Mouse (Mus musculus) liver, embryonic 16.5 days (tissue): Measurements from ENCODE around the gene Fmo5. TPM values are rescaled to one million over a fixed set of nuclear protein-coding genes. Genes with fewer than 3 reads are reported as not detected.

Source experiments
- ATAC-seq: fragments of 200-750 bp; cut with Nextera tagmentation; 2 replicates; pipeline ENCODE4 v1.8.0; 2017; ENCODE audit warnings: low read depth, mild to moderate bottlenecking, moderate number of reproducible peaks, moderate library complexity
- H3K27ac ChIP-seq: fragments of 300-500 bp; sonication (generic); 2 replicates; pipeline ENCODE4 v1.5.1; 2014; ENCODE audit warnings: mild to moderate bottlenecking, low read length
- H3K27me3 ChIP-seq: fragments of 300-500 bp; sonication (generic); 2 replicates; pipeline ENCODE4 v1.6.1; 2014; ENCODE audit warnings: low read depth, low read length, mixed read lengths; ENCODE audit not compliant: control insufficient read depth, insufficient read depth
- H3K36me3 ChIP-seq: fragments of 300-500 bp; sonication (generic); 2 replicates; pipeline ENCODE4 v1.6.1; 2014; ENCODE audit warnings: mild to moderate bottlenecking; ENCODE audit not compliant: control insufficient read depth, insufficient read depth
- H3K4me1 ChIP-seq: fragments of 300-500 bp; sonication (generic); 2 replicates; pipeline ENCODE4 v1.6.1; 2014; ENCODE audit warnings: low read depth, low read length, mixed read lengths; ENCODE audit not compliant: control insufficient read depth
- H3K4me2 ChIP-seq: fragments of 300-500 bp; sonication (generic); 2 replicates; pipeline ENCODE4 v1.6.1; 2014; ENCODE audit warnings: low read depth, low read length, mixed read lengths
- H3K4me3 ChIP-seq: fragments of 300-500 bp; sonication (generic); 2 replicates; pipeline ENCODE4 v1.5.1; 2014; ENCODE audit warnings: low read depth, mild to moderate bottlenecking, low read length
- H3K9ac ChIP-seq: fragments of 300-500 bp; sonication (generic); 2 replicates; pipeline ENCODE4 v1.6.1; 2014; ENCODE audit warnings: low read depth, low read length
- H3K9me3 ChIP-seq: fragments of 300-500 bp; sonication (generic); replicated peaks from 2 replicates; pipeline ENCODE4 v1.6.1; 2016; ENCODE audit warnings: low read length; ENCODE audit not compliant: control insufficient read depth
- WGBS: fragments of 180-500 bp; shearing (Covaris S2); extraction: QIAGEN DNeasy Blood & Tissue Kit; methylation state at CpG from one replicate; pipeline ENCODE4 v1.1.7; 2014; ENCODE audit not compliant: insufficient replicate concordance; 5-methylcytosine and 5-hydroxymethylcytosine counted together
- polyA plus RNA-seq: library from polyadenylated mRNA; unstranded; fragments of >200 nt; fragmentation: Nextera tagmentation; extraction: Ambion mirVana; gene quantifications from 2 replicates; pipeline ENCODE4 v1.2.1, GENCODE M21; 2015

The Fmo5 gene
- polyA plus RNA-seq, 1 experiment from 2014 or later, result 24.9 TPM

DNA sequence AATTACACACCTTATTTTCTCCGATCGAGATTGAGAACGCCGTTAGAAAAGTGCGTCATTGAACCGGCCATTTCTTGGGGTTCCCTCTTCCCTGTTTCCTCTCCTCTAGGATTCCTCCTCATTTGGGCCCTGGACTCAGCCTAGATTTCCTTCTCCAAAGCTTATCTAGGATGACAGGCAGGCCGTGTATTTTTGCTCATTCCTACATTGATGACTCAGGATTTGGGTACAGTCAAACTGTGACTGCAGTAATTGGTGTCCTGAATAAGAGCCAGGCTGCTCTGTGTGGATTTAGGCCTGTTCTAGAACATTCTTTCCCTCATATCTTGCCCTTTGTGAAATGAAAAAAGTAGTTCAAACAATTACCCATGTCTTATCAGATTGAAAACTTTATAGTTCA is 31.1 kb downstream of the Fmo5 start:
- no peak overlapping the region for H3K27ac ChIP-seq
- 85% methylated on average over 7 of the region's 7 CpGs for WGBS
- no peaks in the 10 kb centered on the region for H3K27me3 ChIP-seq
- no peak for ATAC-seq
- H3K9ac ChIP-seq, result no peak overlapping the region
- no peaks in the 10 kb centered on the region for H3K36me3 ChIP-seq
- peaks cover 17% of the 10 kb centered on the region for H3K4me1 ChIP-seq
- H3K4me2 ChIP-seq, result no peak overlapping the region
- no peaks in the 10 kb centered on the region for H3K9me3 ChIP-seq
- H3K4me3 ChIP-seq, result no peak overlapping the region

GRCm38 (mm10) chr3:97661206-97661605 is 32.6 kb downstream of the Fmo5 start:
- Histone ChIP-seq H3K4me1 (peaks cover 17% of the 10 kb centered on the region), H3K4me3 (no peak overlapping the region), H3K9me3 (no peaks in the 10 kb centered on the region), H3K36me3 (no peaks in the 10 kb centered on the region), H3K9ac (no peak overlapping the region), H3K27me3 (no peaks in the 10 kb centered on the region), H3K4me2 (no peak overlapping the region), H3K27ac (no peak overlapping the region)
- 49% methylated on average over 8 of the region's 8 CpGs for WGBS
- ATAC-seq, result no peak

DNA sequence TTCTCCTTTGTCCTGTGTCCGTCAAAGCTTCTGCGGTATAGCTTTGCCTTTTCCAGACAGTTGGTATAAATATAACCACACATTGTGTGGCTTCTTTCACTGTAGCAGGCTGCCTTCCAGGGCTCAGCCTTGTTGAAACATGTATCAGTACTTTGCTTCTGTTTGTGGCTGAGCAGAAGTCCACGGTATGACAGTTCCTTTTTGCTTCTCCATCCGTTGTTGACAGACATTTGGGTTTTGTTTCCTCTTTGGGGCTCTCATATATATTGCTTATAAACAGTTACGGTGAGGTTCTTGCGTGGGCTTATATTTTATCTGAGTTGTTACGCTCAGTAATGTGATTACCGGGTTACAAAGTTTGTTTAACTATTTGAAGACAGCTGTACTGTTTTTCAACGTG is 36.9 kb downstream of the Fmo5 start:
- WGBS, result 50% methylated on average over 9 of the region's 9 CpGs
- no peak overlapping the region for H3K9ac ChIP-seq
- no peaks in the 10 kb centered on the region for H3K27me3 ChIP-seq
- H3K27ac ChIP-seq, result no peak overlapping the region
- no peak overlapping the region for H3K4me3 ChIP-seq
- H3K4me1 ChIP-seq, result no peaks in the 10 kb centered on the region
- H3K4me2 ChIP-seq, result no peak overlapping the region
- H3K9me3 ChIP-seq, result no peaks in the 10 kb centered on the region
- H3K36me3 ChIP-seq, result no peaks in the 10 kb centered on the region
- no peak for ATAC-seq

DNA sequence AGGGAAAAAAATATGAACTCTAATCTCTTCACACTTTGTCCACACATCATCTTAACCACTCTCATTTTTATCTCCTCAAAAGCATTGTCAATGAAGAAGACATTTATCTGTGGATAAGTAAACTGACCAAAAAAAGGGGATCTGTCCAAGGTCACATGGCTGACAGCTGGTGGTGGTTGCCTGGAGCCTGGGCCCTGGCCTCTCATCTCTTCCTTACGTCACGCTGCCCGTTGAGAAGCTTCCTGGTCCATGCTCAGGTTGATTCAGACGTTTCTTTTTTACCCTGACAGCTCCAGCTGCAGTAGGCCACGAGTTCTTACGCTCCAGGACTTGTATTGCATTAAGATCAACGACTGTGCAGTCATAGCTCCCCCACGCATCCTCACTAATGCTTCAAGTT is 37.5 kb downstream of the Fmo5 start:
- no peaks in the 10 kb centered on the region for H3K9me3 ChIP-seq
- H3K36me3 ChIP-seq, result no peaks in the 10 kb centered on the region
- H3K4me3 ChIP-seq, result no peak overlapping the region
- H3K4me2 ChIP-seq, result no peak overlapping the region
- H3K4me1 ChIP-seq, result no peaks in the 10 kb centered on the region
- no peak for ATAC-seq
- no peak overlapping the region for H3K27ac ChIP-seq
- no peak overlapping the region for H3K9ac ChIP-seq
- no peaks in the 10 kb centered on the region for H3K27me3 ChIP-seq
- WGBS, result 52% methylated on average over 8 of the region's 8 CpGs

GRCm38 (mm10) chr3:97667093-97667675 is 38.6 kb downstream of the Fmo5 start:
- Histone ChIP-seq H3K27me3 (no peaks in the 10 kb centered on the region), H3K9ac (no peak overlapping the region), H3K4me2 (no peak overlapping the region), H3K27ac (no peak overlapping the region), H3K36me3 (no peaks in the 10 kb centered on the region), H3K9me3 (no peaks in the 10 kb centered on the region), H3K4me1 (no peaks in the 10 kb centered on the region), H3K4me3 (no peak overlapping the region)
- ATAC-seq, result no peak
- 69% methylated on average over 14 of the region's 14 CpGs for WGBS

DNA sequence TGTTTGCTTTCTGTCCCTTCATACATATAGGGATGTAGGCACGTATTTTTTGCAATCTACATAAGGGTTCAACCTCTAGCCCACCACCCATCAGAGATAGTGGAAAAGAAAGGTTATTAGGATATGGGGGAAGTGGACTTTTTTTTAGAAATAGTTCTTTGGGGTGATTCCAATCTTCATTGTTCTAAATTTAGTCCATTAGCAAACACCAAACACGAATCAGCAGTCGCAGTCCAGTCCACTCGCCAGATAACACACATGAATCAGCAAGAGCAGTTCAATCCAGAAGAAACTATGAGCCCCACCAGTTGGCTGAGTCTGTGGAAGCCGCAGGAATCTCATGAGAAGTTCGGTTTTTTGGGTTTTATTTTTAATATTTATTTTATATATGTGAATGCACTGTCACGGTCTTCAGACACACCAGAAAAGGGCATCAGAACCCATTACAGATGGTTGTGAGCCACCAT is 46.1 kb downstream of the Fmo5 start, which contains the start of gene Gm17651:
Gm17651 (minus strand) TSS at position 51 of the 467 bp plus-strand sequence.
- Histone ChIP-seq H3K9ac (no peak within 1 kb of the TSS), H3K9me3 (no peaks in the 10 kb centered on the region), H3K36me3 (no peaks in the 10 kb centered on the region), H3K4me3 (no peak within 1 kb of the TSS), H3K4me2 (no peak within 1 kb of the TSS), H3K27ac (no peak within 1 kb of the TSS), H3K27me3 (no peaks in the 10 kb centered on the region), H3K4me1 (no peaks in the 10 kb centered on the region)
- 56% methylated on average over 7 of the region's 7 CpGs for WGBS
- no peak for ATAC-seq

DNA sequence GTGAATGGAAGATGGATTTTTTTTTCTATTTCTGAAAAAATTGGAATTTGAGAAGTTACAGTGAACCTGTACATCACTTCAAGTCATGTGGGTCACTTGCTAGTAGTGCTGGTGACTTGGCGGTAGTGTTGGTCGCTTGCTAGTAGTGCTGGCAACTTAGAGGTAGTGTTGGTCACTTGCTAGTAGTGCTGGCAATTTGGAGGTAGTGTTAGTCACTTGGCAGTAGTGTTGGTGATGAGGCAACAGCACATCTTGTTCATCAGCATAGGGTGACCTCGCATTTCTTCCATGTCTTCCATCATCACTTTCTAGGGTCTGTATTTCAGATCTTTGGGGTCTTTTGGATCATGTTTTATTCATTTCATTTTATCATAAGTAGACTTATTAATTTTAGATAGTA is 47.5 kb downstream of the Fmo5 start:
- H3K4me1 ChIP-seq, result no peaks in the 10 kb centered on the region; the same call in 1 of the 2 replicates
- no peaks in the 10 kb centered on the region for H3K9me3 ChIP-seq
- H3K4me2 ChIP-seq, result no peak overlapping the region
- H3K27me3 ChIP-seq, result no peaks in the 10 kb centered on the region
- H3K4me3 ChIP-seq, result no peak overlapping the region
- no peaks in the 10 kb centered on the region for H3K36me3 ChIP-seq
- WGBS, result 71% methylated on average over 3 of the region's 3 CpGs
- ATAC-seq, result no peak
- H3K27ac ChIP-seq, result no peak overlapping the region
- H3K9ac ChIP-seq, result no peak overlapping the region

GRCm38 (mm10) chr3:97678416-97678815 is 49.8 kb downstream of the Fmo5 start:
- Histone ChIP-seq H3K9ac (no peak overlapping the region), H3K9me3 (no peaks in the 10 kb centered on the region), H3K36me3 (no peaks in the 10 kb centered on the region), H3K27me3 (peaks cover 7% of the 10 kb centered on the region), H3K4me3 (no peak overlapping the region), H3K4me1 (peaks cover 6% of the 10 kb centered on the region), H3K4me2 (no peak overlapping the region), H3K27ac (no peak overlapping the region)
- 71% methylated on average over 3 of the region's 3 CpGs for WGBS
- ATAC-seq, result no peak

GRCm38 (mm10) chr3:97680631-97681320 is 52.2 kb downstream of the Fmo5 start:
- peak; percentile 62 for ATAC-seq
- Histone ChIP-seq H3K4me3 (peak overlapping the region; percentile 48), H3K36me3 (no peaks in the 10 kb centered on the region), H3K27me3 (peaks cover 10% of the 10 kb centered on the region), H3K9ac (peak overlapping the region; percentile 41; the same call in 1 of the 2 replicates), H3K4me2 (peak overlapping the region; percentile 70), H3K9me3 (no peaks in the 10 kb centered on the region), H3K27ac (peak overlapping the region; percentile 33; the same call in 1 of the 2 replicates), H3K4me1 (peaks cover 6% of the 10 kb centered on the region)
- WGBS, result under 1% methylated on average over 28 of the region's 28 CpGs
